Mouse (Mus musculus): ENCODE measurements around the gene Svs4. TPM values are rescaled to one million over a fixed set of nuclear protein-coding genes. Genes with fewer than 3 reads are reported as not detected.
"Not testable (repeated sequence)": the region's sequence is repeated elsewhere in the genome, so short reads cannot be mapped to it uniquely, and the experiment has no call there.

Gene Svs4
- polyA plus RNA-seq (2012), result not detected in 2 replicates

DNA sequence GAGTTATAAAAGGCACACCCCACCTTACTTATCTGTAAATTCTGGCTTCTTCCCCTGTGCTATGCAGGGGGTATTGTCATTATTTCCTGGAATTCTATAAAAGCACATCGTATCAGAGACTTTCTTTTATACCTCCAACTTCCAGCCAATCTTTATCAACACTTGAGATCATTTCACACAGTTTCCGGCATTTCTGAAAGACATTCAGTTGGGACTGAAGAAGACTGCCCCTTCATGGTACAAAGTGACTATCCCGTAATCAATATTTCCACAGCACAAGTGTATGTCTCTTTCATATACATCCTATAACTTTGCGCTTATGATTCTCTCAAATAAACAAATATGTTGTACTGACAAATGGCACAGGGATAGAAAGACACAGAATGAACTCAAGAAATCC, at the start of gene Svs4:
Svs4 (minus strand) TSS at position 101 of the 400 bp plus-strand sequence.
- no peak within 1 kb of the TSS for H3K4me3 ChIP-seq (replicated peaks)
- H3K27me3 ChIP-seq (ENCODE audit: control insufficient read depth), result no peaks in the 10 kb centered on the region
- no peaks in the 10 kb centered on the region; the same call in 1 of the 2 replicates for H3K9me3 ChIP-seq (ENCODE audit: control insufficient read depth, low read length)
- H3K36me3 ChIP-seq (ENCODE audit: control insufficient read depth), result no peaks in the 10 kb centered on the region
- TF ChIP-seq GATA1 (IDR thresholded peaks at IDR 0.05; ENCODE audit: low read length), result no peak
- no peak for TF ChIP-seq TAL1 (IDR thresholded peaks at IDR 0.05; ENCODE audit: low read length)
- no peaks in the 10 kb centered on the region for H3K4me1 ChIP-seq (ENCODE audit: control insufficient read depth)

DNA sequence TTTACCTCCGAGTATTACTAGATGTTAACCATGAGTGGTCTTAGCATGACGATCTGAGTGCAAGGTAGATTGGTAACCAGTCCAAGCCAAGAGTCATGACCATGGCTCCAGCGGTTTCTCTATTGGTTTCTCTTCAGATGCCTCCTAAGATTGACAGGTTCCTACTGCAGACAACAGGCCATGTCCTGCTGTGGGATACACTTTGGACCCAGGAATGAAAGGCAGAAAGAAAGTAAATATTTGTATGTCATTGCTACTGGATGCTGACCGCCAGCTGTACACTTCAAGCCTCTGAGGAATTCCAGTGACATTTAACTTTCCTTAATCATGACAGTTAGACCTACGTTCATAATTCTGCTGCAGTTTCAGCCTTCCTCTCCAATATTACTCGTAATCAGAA, 42.7 kb upstream of the Svs4 start:
- Histone ChIP-seq H3K27me3 (ENCODE audit: control insufficient read depth) (no peaks in the 10 kb centered on the region), H3K4me1 (ENCODE audit: control insufficient read depth) (no peaks in the 10 kb centered on the region), H3K4me3 (replicated peaks) (no peak overlapping the region), H3K9me3 (ENCODE audit: control insufficient read depth, low read length) (no peaks in the 10 kb centered on the region), H3K36me3 (ENCODE audit: control insufficient read depth) (no peaks in the 10 kb centered on the region)
- no peak for TF ChIP-seq GATA1 (IDR thresholded peaks at IDR 0.05; ENCODE audit: low read length)
- TF ChIP-seq TAL1 (IDR thresholded peaks at IDR 0.05; ENCODE audit: low read length), result no peak

DNA sequence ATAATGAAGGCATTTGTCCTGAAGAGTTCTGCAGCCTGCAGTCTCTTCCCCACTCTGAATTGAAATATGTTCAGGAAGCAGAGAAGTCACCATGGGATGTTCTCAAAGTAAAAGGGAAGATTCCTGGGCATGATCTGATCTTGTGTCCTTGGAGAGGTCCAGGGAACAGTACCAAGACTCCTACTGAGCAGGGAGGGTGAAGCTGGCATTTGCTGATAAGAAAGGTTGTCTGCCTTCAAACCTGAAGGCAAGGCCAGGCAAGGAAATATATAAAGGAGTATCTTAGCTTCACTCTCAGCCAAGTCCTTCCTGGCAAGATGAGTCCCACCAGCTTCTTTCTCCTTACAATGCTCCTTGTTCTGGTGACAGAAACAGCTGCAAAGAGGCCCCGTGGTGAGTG, 38.2 kb upstream of the Svs4 start, which contains the start of gene Svs6:
Svs6 (plus strand) TSS at position 301 of the 400 bp plus-strand sequence.
- H3K36me3 ChIP-seq (ENCODE audit: control insufficient read depth); H3K4me1 ChIP-seq (ENCODE audit: control insufficient read depth); H3K9me3 ChIP-seq (ENCODE audit: control insufficient read depth, low read length); H3K27me3 ChIP-seq (ENCODE audit: control insufficient read depth); H3K4me3 ChIP-seq (replicated peaks): not testable (repeated sequence)

DNA sequence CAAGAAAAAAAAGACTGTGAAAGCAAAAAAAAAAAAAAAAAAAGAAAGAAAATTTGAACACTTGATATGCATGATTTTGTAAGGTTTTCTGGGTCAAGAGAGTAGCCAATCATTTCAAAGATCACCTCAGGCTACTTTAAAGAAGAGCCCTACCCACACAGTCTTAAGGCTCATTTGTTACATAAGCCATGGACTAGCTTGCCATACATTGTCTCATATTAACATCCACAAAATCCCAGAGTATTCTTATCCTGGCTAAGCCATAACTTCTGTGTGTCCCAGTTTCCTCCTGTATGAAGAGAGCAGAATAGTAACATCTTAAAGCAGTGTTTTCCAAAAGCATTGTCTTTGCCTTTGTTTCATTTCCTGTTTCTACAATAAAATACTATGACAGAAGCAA, 37.2 kb upstream of the Svs4 start:
- H3K27me3 ChIP-seq (ENCODE audit: control insufficient read depth); H3K36me3 ChIP-seq (ENCODE audit: control insufficient read depth); H3K9me3 ChIP-seq (ENCODE audit: control insufficient read depth, low read length); H3K4me1 ChIP-seq (ENCODE audit: control insufficient read depth); H3K4me3 ChIP-seq (replicated peaks): not testable (repeated sequence)

DNA sequence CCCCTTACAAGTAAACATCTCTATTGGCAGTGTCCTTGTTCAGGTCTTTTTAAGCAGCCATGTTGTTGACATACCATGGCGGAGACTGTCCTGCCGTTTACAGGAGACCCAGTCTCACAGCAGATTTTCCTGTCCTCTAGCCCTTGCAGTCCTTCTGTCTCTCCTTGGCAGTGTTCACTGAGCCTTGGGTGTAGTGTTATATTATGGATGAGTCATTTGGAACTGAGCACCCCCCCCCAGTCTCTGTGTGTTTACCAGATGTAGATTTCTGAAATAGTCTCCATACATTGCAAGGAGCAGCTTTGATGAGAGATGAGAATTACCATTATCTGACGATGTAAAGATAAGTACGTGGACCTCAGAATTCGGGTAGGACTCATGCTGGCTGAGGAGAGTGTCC, 34.3 kb upstream of the Svs4 start:
- H3K4me3 ChIP-seq (replicated peaks), result no peak overlapping the region
- no peaks in the 10 kb centered on the region for H3K4me1 ChIP-seq (ENCODE audit: control insufficient read depth)
- H3K27me3 ChIP-seq (ENCODE audit: control insufficient read depth), result no peaks in the 10 kb centered on the region
- no peaks in the 10 kb centered on the region for H3K36me3 ChIP-seq (ENCODE audit: control insufficient read depth)
- no peaks in the 10 kb centered on the region for H3K9me3 ChIP-seq (ENCODE audit: control insufficient read depth, low read length)
- no peak for TF ChIP-seq GATA1 (IDR thresholded peaks at IDR 0.05; ENCODE audit: low read length)

DNA sequence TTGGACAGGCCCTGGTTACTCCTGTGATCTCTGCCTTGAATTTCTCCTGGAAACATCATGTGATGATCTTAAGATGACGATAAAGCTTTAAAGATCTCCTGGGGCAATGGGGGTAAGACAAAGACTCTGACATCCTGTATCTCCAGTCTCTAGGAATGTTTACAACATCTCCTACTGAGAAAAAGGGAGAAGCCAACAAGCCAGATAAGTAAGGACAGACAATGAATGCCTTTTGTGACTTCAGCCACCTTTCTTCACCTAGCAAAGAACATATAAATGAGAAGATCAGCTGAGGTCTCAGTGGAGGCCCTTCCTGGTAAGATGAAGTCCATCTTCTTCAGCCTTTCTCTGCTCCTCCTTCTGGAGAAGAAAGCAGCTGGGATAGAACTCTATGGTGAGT, 10.7 kb upstream of the Svs4 start, which contains the start of gene Svs3a:
Svs3a (plus strand) TSS at position 301 of the 400 bp plus-strand sequence.
- not testable (repeated sequence) for H3K27me3 ChIP-seq (ENCODE audit: control insufficient read depth); H3K4me3 ChIP-seq (replicated peaks); H3K4me1 ChIP-seq (ENCODE audit: control insufficient read depth)

DNA sequence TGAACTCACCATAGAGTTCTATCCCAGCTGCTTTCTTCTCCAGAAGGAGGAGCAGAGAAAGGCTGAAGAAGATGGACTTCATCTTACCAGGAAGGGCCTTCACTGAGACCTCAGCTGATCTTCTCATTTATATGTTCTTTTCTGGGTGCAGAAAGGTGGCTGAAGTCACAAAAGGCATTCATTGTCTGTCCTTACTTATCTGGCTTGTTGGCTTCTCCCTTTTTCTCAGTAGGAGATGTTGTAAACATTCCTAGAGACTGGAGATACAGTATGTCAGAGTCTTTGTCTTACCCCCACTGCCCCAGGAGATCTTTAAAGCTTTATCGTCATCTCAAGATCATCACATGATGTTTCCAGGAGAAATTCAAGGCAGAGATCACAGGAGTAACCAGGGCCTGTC, 21.7 kb downstream of the Svs4 start, which contains the start of gene Svs3b:
Svs3b (minus strand) TSS at position 101 of the 400 bp plus-strand sequence.
- not testable (repeated sequence) for H3K27me3 ChIP-seq (ENCODE audit: control insufficient read depth); H3K4me3 ChIP-seq (replicated peaks); H3K9me3 ChIP-seq (ENCODE audit: control insufficient read depth, low read length); H3K36me3 ChIP-seq (ENCODE audit: control insufficient read depth); H3K4me1 ChIP-seq (ENCODE audit: control insufficient read depth)

More for the DNA sequence above, 10.7 kb upstream of the Svs4 start, which contains the start of gene Svs3a:
- H3K36me3 ChIP-seq (ENCODE audit: control insufficient read depth); H3K9me3 ChIP-seq (ENCODE audit: control insufficient read depth, low read length): not testable (repeated sequence)

DNA sequence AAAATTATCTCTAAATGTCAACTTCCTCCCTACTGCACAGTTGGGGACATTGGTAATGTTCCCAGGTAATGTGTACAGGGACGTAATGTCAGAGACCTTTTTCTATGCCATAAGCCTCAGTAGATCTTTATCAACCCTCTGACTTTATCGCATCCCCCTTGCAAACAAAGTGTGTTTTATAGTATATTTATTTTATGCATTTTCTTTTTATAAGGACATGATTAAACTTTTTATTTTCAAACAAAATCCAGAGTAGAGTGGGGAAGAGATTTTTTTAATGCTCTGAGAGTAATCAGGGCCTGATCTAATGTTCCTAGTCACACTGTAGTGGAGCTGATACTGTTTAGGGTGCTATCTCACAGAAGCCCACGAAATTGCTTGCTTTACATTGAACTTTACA, 39.9 kb downstream of the Svs4 start, which contains the start of gene Svs2:
Svs2 (minus strand) TSS at position 101 of the 400 bp plus-strand sequence.
- H3K27me3 ChIP-seq (ENCODE audit: control insufficient read depth), result no peaks in the 10 kb centered on the region
- no peaks in the 10 kb centered on the region for H3K9me3 ChIP-seq (ENCODE audit: control insufficient read depth, low read length)
- no peak within 1 kb of the TSS for H3K4me3 ChIP-seq (replicated peaks)
- TF ChIP-seq TAL1 (IDR thresholded peaks at IDR 0.05; ENCODE audit: low read length) (no peak), GATA1 (IDR thresholded peaks at IDR 0.05; ENCODE audit: low read length) (no peak)
- H3K36me3 ChIP-seq (ENCODE audit: control insufficient read depth), result no peaks in the 10 kb centered on the region
- no peaks in the 10 kb centered on the region for H3K4me1 ChIP-seq (ENCODE audit: control insufficient read depth)

DNA sequence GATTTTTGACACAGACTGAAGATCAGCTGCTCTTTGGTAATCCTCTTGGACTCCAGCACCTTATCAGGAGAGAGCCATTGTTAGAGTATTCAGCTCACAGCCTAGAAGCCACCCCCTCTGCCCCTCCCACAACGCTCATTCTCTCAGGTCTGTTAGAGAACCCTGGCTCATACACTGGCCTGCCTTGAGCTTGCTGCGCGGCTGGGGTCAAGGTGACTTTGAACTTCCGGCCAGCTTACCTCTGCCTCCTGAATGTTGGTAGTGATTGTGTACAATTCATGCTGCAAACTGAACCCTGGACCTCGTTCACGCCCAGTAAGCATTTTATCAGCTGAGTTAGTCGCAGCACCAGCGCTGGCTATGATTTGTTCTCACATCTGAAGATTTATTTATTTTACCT, 45.6 kb downstream of the Svs4 start:
- TF ChIP-seq GATA1 (IDR thresholded peaks at IDR 0.05; ENCODE audit: low read length) (no peak), TAL1 (IDR thresholded peaks at IDR 0.05; ENCODE audit: low read length) (no peak)
- Histone ChIP-seq H3K36me3 (ENCODE audit: control insufficient read depth) (no peaks in the 10 kb centered on the region), H3K4me3 (replicated peaks) (no peak overlapping the region), H3K27me3 (ENCODE audit: control insufficient read depth) (no peaks in the 10 kb centered on the region), H3K4me1 (ENCODE audit: control insufficient read depth) (no peaks in the 10 kb centered on the region), H3K9me3 (ENCODE audit: control insufficient read depth, low read length) (0 out of 2 replicates have a peak, but pooled peaks cover 3% of the 10 kb centered on the region)

DNA sequence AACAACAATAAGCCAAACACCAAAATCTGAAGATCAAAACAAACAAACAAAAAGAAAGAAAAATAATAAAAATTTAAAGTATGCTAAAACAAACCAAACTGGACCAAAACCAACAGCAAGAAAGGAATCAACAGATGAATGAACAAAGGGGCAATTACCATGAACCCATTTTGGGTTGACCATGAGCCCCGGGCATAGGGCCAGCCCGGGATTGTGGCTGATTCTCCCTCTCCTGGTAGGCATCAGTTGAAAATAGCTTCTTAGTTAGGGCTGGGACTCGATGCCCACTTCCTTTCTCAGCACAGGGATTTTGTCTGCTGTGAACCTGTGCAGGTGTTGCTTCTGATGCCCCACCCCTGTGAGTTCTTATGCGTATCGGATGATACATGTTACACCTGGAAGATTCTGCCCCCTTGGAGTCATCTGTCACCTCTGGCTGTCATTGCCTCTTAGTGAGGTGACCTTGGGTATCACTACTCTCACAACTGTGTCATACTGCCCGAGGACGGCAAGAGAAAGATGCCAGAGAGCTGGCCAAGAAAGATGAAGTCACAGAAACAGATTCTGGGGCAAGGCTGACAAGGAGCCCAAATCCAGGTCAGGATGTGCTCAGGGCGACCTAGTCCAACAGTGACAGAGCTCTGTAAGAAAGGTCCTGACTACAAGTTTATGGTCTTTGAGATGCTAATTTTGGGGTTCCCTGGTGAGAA, 49.7 kb downstream of the Svs4 start:
- Histone ChIP-seq H3K4me1 (ENCODE audit: control insufficient read depth) (no peaks in the 10 kb centered on the region), H3K9me3 (ENCODE audit: control insufficient read depth, low read length) (0 out of 2 replicates have a peak, but pooled peaks cover 3% of the 10 kb centered on the region), H3K4me3 (replicated peaks) (no peak overlapping the region), H3K36me3 (ENCODE audit: control insufficient read depth) (no peaks in the 10 kb centered on the region), H3K27me3 (ENCODE audit: control insufficient read depth) (no peaks in the 10 kb centered on the region)
- TF ChIP-seq TAL1 (IDR thresholded peaks at IDR 0.05; ENCODE audit: low read length) (no peak), GATA1 (IDR thresholded peaks at IDR 0.05; ENCODE audit: low read length) (no peak)

Other genes starting within 250 kb of the Svs4 start
- 0.71 and 1.0 TPM in 2 replicates for gene Stk4, start 208.1 kb downstream of the Svs4 start, polyA plus RNA-seq (2012)
- 0.39 and 0.73 TPM in 2 replicates for gene Tomm34, start 207.3 kb downstream of the Svs4 start, polyA plus RNA-seq (2012)
- not detected in 2 replicates for gene Kcns1, start 107.3 kb downstream of the Svs4 start, polyA plus RNA-seq (2012)
- not detected in 2 replicates for gene Wfdc5, start 95.7 kb downstream of the Svs4 start, polyA plus RNA-seq (2012)
- gene Wfdc12, start 87.9 kb downstream of the Svs4 start, polyA plus RNA-seq (2012), result not detected in 2 replicates
- gene Wfdc15a, start 78.3 kb downstream of the Svs4 start, polyA plus RNA-seq (2012), result not detected in 2 replicates
- not detected in 2 replicates for gene Wfdc15b, start 56.8 kb downstream of the Svs4 start, polyA plus RNA-seq (2012)
- not detected in 2 replicates for gene Svs2, start 40.0 kb downstream of the Svs4 start, polyA plus RNA-seq (2012)
- gene Svs3b, start 21.8 kb downstream of the Svs4 start, polyA plus RNA-seq (2012), result not detected in 2 replicates
- gene Svs3a, start 10.8 kb upstream of the Svs4 start, polyA plus RNA-seq (2012), result not detected in 2 replicates
- not detected in 2 replicates for gene Svs6, start 38.3 kb upstream of the Svs4 start, polyA plus RNA-seq (2012)
- gene Svs5, start 54.3 kb upstream of the Svs4 start, polyA plus RNA-seq (2012), result not detected in 2 replicates
- gene Slpi, start 110.6 kb upstream of the Svs4 start, polyA plus RNA-seq (2012), result not detected in 2 replicates
- gene Rbpjl, start 124.7 kb upstream of the Svs4 start, polyA plus RNA-seq (2012), result 0.06 TPM in 1 of 2 replicates, not detected in the other
- not detected in 2 replicates for gene Matn4, start 126.7 kb upstream of the Svs4 start, polyA plus RNA-seq (2012)
- 0.03 TPM in 1 of 2 replicates, not detected in the other for gene Sdc4, start 165.4 kb upstream of the Svs4 start, polyA plus RNA-seq (2012)
- gene Sys1, start 178.5 kb upstream of the Svs4 start, polyA plus RNA-seq (2012), result 7.9 and 10.3 TPM in 2 replicates
- gene Gm20458, start 182.5 kb upstream of the Svs4 start, polyA plus RNA-seq (2012), result not detected in 2 replicates
- not detected in 2 replicates for gene Trp53tg5, start 195.3 kb upstream of the Svs4 start, polyA plus RNA-seq (2012)
- 0.09 and 0.11 TPM in 2 replicates for gene Dbndd2, start 207.6 kb upstream of the Svs4 start, polyA plus RNA-seq (2012)
- gene Pigt, start 219.1 kb upstream of the Svs4 start, polyA plus RNA-seq (2012), result 12.7 and 13.8 TPM in 2 replicates